Mouse (Mus musculus): ENCODE results near the gene Safb. TPM values are rescaled to one million over a fixed set of nuclear protein-coding genes. Genes with fewer than 3 reads are reported as not detected.
A peak's percentile ranks its signal among the peaks of the same experiment; 100 is the strongest.
"Not testable (repeated sequence)": the region's sequence is repeated elsewhere in the genome, so short reads cannot be mapped to it uniquely, and the experiment has no call there.

Gene Safb
- polyA plus RNA-seq, 1 experiment from 2014 or later = 113 TPM

- Histone ChIP-seq H3K36me3 (peaks cover 48% of the 10 kb centered on the region), H3K4me2 (replicated peaks) (peak overlapping the region; percentile 98), H3K4me1 (peaks cover 33% of the 10 kb centered on the region), H3K4me3 (peak overlapping the region; percentile 72), H3K27ac (peak overlapping the region; percentile 94), H3K9ac (peak overlapping the region; percentile 91)
- WGBS = under 1% methylated on average over 26 of the region's 26 CpGs
- H3K27me3 ChIP-seq; H3K9me3 ChIP-seq; ATAC-seq (ENCODE audit: low FRiP score, low read depth): not testable (repeated sequence)
These were observed 29.3 kb downstream of the Safb start for GRCm38 (mm10) chr17:56613893-56614292.

DNA sequence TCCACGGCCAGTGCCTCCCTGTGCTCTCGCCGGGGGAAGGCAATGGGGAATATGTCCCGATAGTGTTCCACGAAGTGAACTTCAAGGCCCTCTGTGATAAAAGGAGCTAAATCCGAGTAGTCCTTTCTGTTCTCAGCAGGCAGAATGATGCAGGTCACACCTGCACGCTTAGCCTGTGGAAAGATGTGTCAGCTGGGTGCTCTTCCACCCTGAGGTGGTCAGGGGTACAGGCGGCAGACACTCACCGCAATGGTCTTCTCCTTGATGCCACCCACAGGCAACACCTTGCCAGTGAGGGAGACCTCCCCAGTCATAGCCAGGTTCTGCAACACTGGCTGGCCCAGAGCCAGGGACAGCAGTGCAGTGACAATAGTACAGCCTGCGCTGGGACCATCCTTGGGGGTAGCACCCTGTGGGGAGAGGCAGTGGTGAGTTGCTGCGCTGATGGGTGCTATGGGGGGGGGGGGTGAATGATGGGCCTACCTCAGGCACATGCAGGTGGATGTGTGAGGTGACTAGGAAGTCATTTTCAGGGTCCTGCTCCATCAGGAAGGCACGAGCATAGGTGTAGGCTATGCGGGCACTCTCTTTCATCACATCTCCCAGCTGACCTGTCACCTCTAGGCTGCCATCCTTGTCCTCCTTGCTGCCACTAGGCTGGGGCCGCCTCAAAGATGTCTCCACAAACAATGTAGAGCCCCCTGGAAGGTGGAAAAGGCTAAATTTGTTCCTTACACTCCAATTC is 29.9 kb downstream of the Safb start:
- Histone ChIP-seq H3K9ac (peak overlapping the region; percentile 91), H3K27ac (no peak overlapping the region; the same call in 1 of the 2 replicates), H3K4me3 (peak overlapping the region; percentile 72), H3K36me3 (peaks cover 55% of the 10 kb centered on the region), H3K9me3 (no peaks in the 10 kb centered on the region), H3K4me2 (replicated peaks) (peak overlapping the region; percentile 98), H3K4me1 (peaks cover 30% of the 10 kb centered on the region), H3K27me3 (no peaks in the 10 kb centered on the region)
- ATAC-seq (ENCODE audit: low FRiP score, low read depth) = no peak
- WGBS = 34% methylated on average over 14 of the region's 14 CpGs

GRCm38 (mm10) chr17:56615136-56615784 is 30.6 kb downstream of the Safb start:
- H3K9me3 ChIP-seq = no peaks in the 10 kb centered on the region
- H3K9ac ChIP-seq = peak overlapping the region; percentile 91
- WGBS = 88% methylated on average over 11 of the region's 11 CpGs
- peaks cover 27% of the 10 kb centered on the region for H3K4me1 ChIP-seq
- no peak overlapping the region for H3K27ac ChIP-seq
- peaks cover 62% of the 10 kb centered on the region for H3K36me3 ChIP-seq
- H3K4me2 ChIP-seq (replicated peaks) = peak overlapping the region; percentile 98
- no peaks in the 10 kb centered on the region for H3K27me3 ChIP-seq
- H3K4me3 ChIP-seq = peak overlapping the region; percentile 72
- ATAC-seq (ENCODE audit: low FRiP score, low read depth) = no peak

GRCm38 (mm10) chr17:56615792-56616191 is 31.2 kb downstream of the Safb start:
- Histone ChIP-seq H3K27ac (no peak overlapping the region), H3K4me1 (peaks cover 23% of the 10 kb centered on the region), H3K9me3 (no peaks in the 10 kb centered on the region), H3K4me2 (replicated peaks) (no peak overlapping the region), H3K4me3 (no peak overlapping the region), H3K27me3 (no peaks in the 10 kb centered on the region), H3K9ac (no peak overlapping the region; the same call in 1 of the 2 replicates), H3K36me3 (peaks cover 67% of the 10 kb centered on the region)
- no peak for ATAC-seq (ENCODE audit: low FRiP score, low read depth)
- 90% methylated on average over 4 of the region's 4 CpGs for WGBS

- Histone ChIP-seq H3K27me3 (no peaks in the 10 kb centered on the region), H3K9ac (no peak overlapping the region), H3K9me3 (no peaks in the 10 kb centered on the region), H3K27ac (no peak overlapping the region), H3K4me2 (replicated peaks) (no peak overlapping the region), H3K4me1 (peaks cover 21% of the 10 kb centered on the region), H3K4me3 (no peak overlapping the region), H3K36me3 (peaks cover 74% of the 10 kb centered on the region)
- ATAC-seq (ENCODE audit: low FRiP score, low read depth) = no peak
- 88% methylated on average over 3 of the region's 3 CpGs for WGBS
These were observed 32.1 kb downstream of the Safb start for GRCm38 (mm10) chr17:56616725-56617124.

DNA sequence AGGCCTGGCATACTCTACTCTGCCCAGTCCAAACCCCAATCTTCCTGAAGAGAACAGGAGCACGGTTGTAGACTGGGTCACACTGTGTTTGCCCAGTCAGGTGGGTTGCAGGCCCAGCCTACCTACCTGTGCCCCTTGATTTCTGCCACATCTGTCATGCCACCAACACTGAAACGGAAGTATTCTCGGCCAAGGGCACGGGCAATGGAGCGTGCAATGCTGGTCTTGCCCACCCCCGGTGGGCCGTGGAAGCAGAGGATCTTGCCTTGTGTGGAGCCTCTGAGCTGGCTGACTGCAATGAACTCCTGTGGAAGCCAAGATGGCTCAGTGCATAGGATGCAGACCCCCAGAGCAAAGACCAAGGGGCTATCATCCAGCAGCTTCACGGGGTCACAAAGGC is 33.0 kb downstream of the Safb start:
- H3K27ac ChIP-seq = no peak overlapping the region
- no peaks in the 10 kb centered on the region for H3K9me3 ChIP-seq
- ATAC-seq (ENCODE audit: low FRiP score, low read depth) = no peak
- peaks cover 16% of the 10 kb centered on the region for H3K4me1 ChIP-seq
- peaks cover 83% of the 10 kb centered on the region for H3K36me3 ChIP-seq
- H3K4me2 ChIP-seq (replicated peaks) = no peak overlapping the region
- H3K27me3 ChIP-seq = no peaks in the 10 kb centered on the region
- H3K4me3 ChIP-seq = no peak overlapping the region
- 93% methylated on average over 8 of the region's 8 CpGs for WGBS
- no peak overlapping the region for H3K9ac ChIP-seq

DNA sequence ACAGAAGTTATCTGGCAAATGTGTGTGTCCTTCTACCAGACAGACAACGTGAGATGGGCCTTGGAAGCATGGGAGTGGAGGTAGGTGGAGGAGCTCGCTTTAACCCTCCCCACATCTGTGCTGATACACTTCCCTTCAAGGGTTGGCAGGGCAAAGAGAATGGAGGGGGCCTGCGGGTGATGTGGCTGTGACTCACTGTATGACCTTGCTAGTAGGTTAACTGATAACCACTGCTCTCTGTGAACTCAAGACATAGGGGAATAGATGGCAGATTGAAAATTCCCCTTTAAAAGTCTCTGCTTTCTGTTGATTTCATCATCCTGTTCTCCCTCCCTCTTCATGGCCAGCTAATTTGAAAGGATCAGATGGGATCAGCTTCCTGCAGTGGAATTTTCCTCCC is 40.9 kb downstream of the Safb start:
- Histone ChIP-seq H3K27me3 (no peaks in the 10 kb centered on the region), H3K9me3 (no peaks in the 10 kb centered on the region), H3K4me1 (peaks cover 25% of the 10 kb centered on the region), H3K9ac (peak overlapping the region; percentile 96; the same call in 1 of the 2 replicates), H3K4me2 (replicated peaks) (peak overlapping the region; percentile 96), H3K36me3 (peaks cover 42% of the 10 kb centered on the region), H3K4me3 (peak overlapping the region; percentile 93), H3K27ac (no peak overlapping the region)
- WGBS = 87% methylated on average over 3 of the region's 3 CpGs
- no peak for ATAC-seq (ENCODE audit: low FRiP score, low read depth)

- H3K9me3 ChIP-seq = no peaks in the 10 kb centered on the region
- H3K4me3 ChIP-seq = peak overlapping the region; percentile 93
- under 1% methylated on average over 32 of the region's 32 CpGs for WGBS
- no peaks in the 10 kb centered on the region for H3K27me3 ChIP-seq
- peak overlapping the region; percentile 96 for H3K9ac ChIP-seq
- peak overlapping the region; percentile 96 for H3K4me2 ChIP-seq (replicated peaks)
- H3K27ac ChIP-seq = peak overlapping the region; percentile 72; the same call in 1 of the 2 replicates
- ATAC-seq (ENCODE audit: low FRiP score, low read depth) = no peak; the same call in 1 of the 2 replicates
- H3K36me3 ChIP-seq = peaks cover 35% of the 10 kb centered on the region
- peaks cover 25% of the 10 kb centered on the region for H3K4me1 ChIP-seq
These were observed 41.6 kb downstream of the Safb start for GRCm38 (mm10) chr17:56626260-56626659.

DNA sequence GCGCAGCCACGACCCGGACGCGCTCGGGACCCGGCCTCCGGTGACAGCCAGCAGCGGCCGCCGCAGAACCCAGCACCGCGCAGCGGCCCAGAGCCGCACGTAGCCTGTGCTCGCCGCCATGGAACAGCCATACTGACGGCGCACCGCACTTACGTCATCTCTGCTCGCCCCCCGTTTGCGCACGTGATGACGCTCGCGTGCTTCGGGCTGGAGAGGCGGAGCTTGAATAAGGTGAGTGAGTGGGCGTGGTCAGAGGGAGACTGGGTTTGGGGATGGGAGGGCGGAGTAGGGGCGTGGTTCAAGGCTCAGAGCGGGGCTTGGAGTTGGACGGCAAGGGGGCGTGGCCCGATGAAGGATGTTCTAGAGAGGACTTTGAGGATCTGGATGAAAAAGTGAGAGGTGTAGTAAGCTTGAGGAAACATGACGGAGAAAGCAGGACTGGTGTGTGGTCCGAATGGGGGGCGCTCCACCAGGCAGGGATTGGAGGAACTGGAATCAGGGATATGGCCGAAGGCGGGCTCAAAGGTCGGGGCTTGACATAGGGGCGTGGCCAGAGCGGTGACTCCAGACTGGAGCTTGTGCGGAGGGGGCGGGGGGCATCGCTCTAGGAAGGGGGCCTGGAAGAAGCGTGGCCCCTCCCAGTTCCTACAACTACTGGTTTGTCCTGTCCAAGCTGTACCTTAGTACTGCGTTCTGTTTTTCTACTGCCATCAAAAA is 42.3 kb downstream of the Safb start, which contains the start of gene Lonp1:
Lonp1 (minus strand) TSS at position 134 of the 717 bp plus-strand sequence.
- Histone ChIP-seq H3K27me3 (no peaks in the 10 kb centered on the region), H3K4me1 (peaks cover 25% of the 10 kb centered on the region), H3K27ac (peak within 1 kb of the TSS; percentile 74), H3K9me3 (no peaks in the 10 kb centered on the region), H3K36me3 (peaks cover 30% of the 10 kb centered on the region), H3K9ac (peak within 1 kb of the TSS; percentile 96), H3K4me2 (replicated peaks) (peak within 1 kb of the TSS; percentile 96), H3K4me3 (peak within 1 kb of the TSS; percentile 93)
- peak; percentile 94 for ATAC-seq (ENCODE audit: low FRiP score, low read depth)
- WGBS = under 1% methylated on average over 51 of the region's 51 CpGs

DNA sequence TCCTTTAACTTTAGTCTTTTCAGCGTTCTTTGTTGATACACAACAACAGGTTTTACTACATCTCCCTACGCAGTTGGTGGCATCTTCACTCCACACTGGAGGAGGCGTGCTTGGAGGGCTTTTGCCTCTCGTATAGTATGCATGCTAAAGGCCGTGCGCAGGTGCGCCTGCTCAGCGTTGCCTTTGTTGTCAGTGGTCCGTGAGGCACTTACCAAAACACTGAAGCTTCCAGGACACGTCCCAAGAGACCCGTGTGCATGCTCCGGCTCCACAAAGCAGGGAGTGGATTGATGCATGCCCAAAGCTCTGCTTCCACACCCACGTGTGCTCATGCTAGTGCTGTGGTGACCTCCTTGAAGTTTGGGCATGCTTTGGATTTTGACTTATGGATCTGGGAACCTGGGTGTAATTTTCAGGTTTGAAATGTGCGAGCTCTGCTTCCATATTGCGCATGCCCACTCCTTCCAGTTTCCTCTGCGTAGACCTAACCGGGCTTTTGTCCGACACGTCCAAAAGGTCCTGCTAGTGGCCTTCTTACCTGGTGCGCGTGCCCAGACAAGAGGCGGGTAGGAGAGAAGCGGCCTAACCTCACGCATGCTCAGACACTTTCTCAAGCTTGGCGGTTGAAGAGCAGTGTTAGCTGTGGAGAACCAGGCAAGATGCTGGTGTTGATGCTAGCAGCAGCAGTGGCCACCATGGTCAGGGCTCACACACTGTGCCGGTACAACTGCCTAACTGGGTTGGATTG is 43.1 kb downstream of the Safb start, which contains the start of gene Catsperd:
Catsperd (plus strand) TSS at position 614 of the 748 bp plus-strand sequence.
- ATAC-seq (ENCODE audit: low FRiP score, low read depth) = peak; percentile 34; the same call in 1 of the 2 replicates
- Histone ChIP-seq H3K4me3 (peak within 1 kb of the TSS; percentile 93), H3K4me2 (replicated peaks) (peak within 1 kb of the TSS; percentile 96), H3K27me3 (no peaks in the 10 kb centered on the region), H3K36me3 (peaks cover 22% of the 10 kb centered on the region), H3K9ac (peak within 1 kb of the TSS; percentile 56), H3K27ac (peak within 1 kb of the TSS; percentile 74), H3K9me3 (no peaks in the 10 kb centered on the region), H3K4me1 (peaks cover 25% of the 10 kb centered on the region)
- WGBS = 6% methylated on average over 26 of the region's 26 CpGs

All from limb, embryonic 13.5 days (tissue).